Mouse (Mus musculus) mouse embryonic stem cell (cell line): ENCODE data around the gene Tada2b.

Source experiments
- in situ Hi-C, 2 experiments: fragments of 300-500 bp; cut with MboI; formaldehyde crosslinking; loops; 1 replicate in 1 of 2; 3 replicates in 1 of 2; pipeline ENCODE4 v1.14.3; 2019 to 2020; ENCODE audit warnings: low sequenced_read_pairs in 2 of 2, low pct_unique_long_range_greater_than_20kb in 1 of 2, mixed read lengths in 1 of 2; ENCODE audit not compliant: unreplicated experiment in 1 of 2

Tada2b gene

GRCm38 (mm10) chr5:36457706-36458105, 26.4 kb downstream of the Tada2b start:
- in situ Hi-C loops, result no loop called here

DNA sequence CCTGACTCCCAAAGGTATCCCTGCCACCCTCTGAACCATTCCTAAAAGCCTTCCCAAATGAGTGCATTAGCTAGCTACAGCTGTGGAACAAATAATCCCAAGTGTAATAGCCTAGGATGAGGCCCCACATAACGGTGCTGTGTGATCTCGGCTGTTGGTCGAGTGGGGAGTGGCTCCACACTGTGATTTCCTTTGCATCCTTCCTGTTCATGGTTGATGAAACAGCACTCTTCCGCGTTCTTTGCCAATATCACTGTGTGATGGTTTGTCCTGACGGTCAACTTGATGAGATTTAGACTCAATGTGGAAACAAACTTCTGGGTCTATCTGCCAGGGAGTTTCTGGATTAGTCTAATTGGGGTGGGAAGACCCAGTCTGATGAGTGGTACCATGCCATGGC, 31.3 kb downstream of the Tada2b start:
- in situ Hi-C loops, result no loop called here

DNA sequence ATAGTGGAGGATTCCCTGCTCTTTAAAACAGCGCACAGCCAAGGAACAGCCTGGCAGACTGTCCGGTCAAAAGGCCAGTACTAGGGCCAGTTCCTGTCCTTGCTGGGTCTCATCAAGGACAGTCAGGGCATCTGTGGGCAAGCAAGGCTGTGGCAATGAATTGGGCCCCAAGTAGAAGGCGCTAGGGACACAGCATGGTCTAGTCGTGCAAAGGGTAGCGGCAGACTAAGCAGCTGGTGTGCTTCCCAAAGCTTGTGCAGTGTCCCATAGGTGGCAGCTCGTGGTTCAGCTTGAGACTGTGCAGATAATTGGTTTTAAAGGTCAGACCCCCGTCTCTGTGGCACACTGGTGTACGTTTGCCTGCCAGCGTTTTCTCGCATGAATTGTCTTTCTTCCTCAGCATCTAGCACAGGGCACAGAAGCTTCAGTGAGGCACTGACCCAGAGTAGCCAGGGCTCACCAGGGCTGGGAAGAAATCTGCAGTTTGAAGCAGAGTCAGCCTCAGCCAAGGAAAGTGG, 32.2 kb downstream of the Tada2b start:
- in situ Hi-C loops, result no loop called here

DNA sequence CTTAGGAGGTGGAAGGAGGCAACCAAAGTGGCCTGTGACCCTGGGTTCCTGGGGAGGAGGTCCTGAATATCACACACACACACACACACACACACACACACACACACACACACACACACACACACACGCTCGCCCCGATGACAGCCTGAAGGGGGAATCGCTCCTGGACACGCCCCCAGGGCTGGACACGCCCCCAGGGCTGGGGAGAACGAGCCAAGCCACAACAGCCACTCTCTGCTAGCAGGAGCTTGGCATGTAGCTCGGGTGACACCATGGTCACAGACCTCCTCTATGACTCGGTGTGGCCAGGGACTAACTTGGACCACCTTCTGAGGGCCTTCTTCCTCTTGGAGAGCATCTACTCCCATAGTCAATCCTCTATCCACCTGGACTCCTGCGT, 33.0 kb downstream of the Tada2b start:
- in situ Hi-C loops, result no loop called here

GRCm38 (mm10) chr5:36449710-36450358, 34.3 kb downstream of the Tada2b start:
- in situ Hi-C loops, result no loop called here

DNA sequence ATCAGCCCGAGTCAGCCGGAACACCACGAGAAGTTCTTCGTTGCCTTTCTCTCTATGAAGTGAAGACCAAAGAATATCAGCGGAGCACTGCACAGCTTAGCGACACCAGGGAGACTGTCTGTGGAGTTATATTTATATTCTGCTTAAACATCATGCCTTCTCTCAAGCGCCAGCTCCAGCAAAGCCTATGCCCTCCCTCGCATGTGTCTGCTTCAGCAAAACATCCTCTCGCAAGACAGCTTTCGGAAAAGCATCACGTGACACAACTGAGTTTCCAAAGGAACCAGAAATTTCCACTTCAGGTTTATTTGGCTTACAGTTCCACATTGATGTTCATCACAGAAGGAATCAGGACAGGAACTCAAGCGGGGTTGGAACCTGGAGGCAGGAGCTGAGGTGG, 36.2 kb downstream of the Tada2b start:
- in situ Hi-C loops, result no loop called here

GRCm38 (mm10) chr5:36446166-36446890, 37.8 kb downstream of the Tada2b start:
- in situ Hi-C loops, result no loop called here

- in situ Hi-C loops, result no loop called here
Observed at GRCm38 (mm10) chr5:36445028-36445427, 39.1 kb downstream of the Tada2b start.

DNA sequence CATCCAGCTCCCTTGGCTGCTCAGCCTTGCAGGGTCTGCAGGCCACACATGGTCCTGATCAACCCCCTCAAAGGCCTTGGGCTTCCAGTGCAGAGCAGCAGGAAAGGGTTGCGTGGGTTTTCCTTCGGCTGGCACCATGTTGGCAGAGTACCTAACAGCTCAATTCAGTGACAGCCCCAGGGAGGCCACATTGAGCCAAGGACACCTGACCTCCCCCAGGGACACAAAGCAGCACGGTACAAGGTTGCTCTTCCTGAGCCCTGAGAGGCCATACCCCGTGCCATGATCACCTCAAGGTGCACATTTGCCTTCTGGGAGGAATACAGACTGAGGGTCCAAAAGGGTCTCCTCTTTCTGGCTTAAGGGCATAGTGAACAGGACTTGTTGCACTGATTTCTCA, 39.5 kb downstream of the Tada2b start:
- in situ Hi-C loops, result no loop called here

DNA sequence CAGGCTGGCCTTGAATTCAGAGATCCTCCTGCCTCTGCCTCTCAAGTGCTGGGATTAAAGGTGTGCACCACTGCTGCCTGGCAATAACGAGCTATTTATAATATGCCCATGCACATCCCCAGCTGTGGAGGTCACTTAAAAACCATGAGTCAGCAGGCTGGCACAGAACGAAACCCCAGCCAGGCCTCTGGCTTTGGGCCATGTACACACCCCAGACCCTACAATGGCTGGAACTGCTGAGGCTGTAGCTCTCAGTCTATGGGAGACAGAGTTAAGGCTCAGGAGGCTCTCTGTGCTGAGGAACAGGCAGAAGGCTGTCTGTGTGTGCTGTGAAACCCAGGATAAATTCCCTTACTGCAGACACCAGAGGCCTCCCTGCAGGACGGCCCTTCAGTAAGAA, 43.3 kb downstream of the Tada2b start:
- in situ Hi-C loops, result no loop called here

GRCm38 (mm10) chr5:36436858-36437257, 47.2 kb downstream of the Tada2b start:
- in situ Hi-C loops, result no loop called here

- in situ Hi-C loops, result no loop called here
Observed at GRCm38 (mm10) chr5:36434398-36434967, 49.6 kb downstream of the Tada2b start.

GRCm38 (mm10) chr5:36431711-36432110, 52.4 kb downstream of the Tada2b start:
- in situ Hi-C loops, result no loop called here

- in situ Hi-C loops, result no loop called here
Observed at GRCm38 (mm10) chr5:36429551-36429950, 54.5 kb downstream of the Tada2b start.

GRCm38 (mm10) chr5:36427831-36428230, 56.3 kb downstream of the Tada2b start:
- in situ Hi-C loops, result no loop called here

- in situ Hi-C loops, result no loop called here
Observed at GRCm38 (mm10) chr5:36426404-36426803, 57.7 kb downstream of the Tada2b start.

GRCm38 (mm10) chr5:36424676-36425075, 59.4 kb downstream of the Tada2b start:
- in situ Hi-C loops, result loop anchor here (25.0 kb wide), 1 partner anchor 387 kb away; no protein-coding TSS in a partner anchor
